Mouse (Mus musculus) kidney, adult 2 months (tissue): ENCODE measurements around the gene Rtkn. TPM values are rescaled to one million over a fixed set of nuclear protein-coding genes. Genes with fewer than 3 reads are reported as not detected.

Experiments used
- DNase-seq: peaks from one replicate; pipeline ENCODE4 v3.0.0; 2021
- H3K27ac ChIP-seq: fragments of 200-500 bp; 2 replicates; pipeline ENCODE4 v1.5.1; 2012; ENCODE audit warnings: low read depth, low read length, control low read depth, inconsistent platforms; ENCODE audit not compliant: insufficient read depth
- H3K27me3 ChIP-seq: fragments of 200-500 bp; replicated peaks from 2 replicates; pipeline ENCODE4 v1.6.1; 2012; ENCODE audit warnings: mild to moderate bottlenecking, moderate library complexity, low read length, inconsistent platforms; ENCODE audit not compliant: control insufficient read depth, insufficient read depth
- H3K36me3 ChIP-seq: fragments of 200-500 bp; 2 replicates; pipeline ENCODE4 v1.6.1; 2012; ENCODE audit warnings: mild to moderate bottlenecking, moderate library complexity, low read length, inconsistent platforms; ENCODE audit not compliant: control insufficient read depth, insufficient read depth
- H3K4me1 ChIP-seq: fragments of 200-500 bp; 2 replicates; pipeline ENCODE4 v1.6.1; 2011; ENCODE audit warnings: low read length; ENCODE audit not compliant: control insufficient read depth, insufficient read depth
- H3K4me3 ChIP-seq: fragments of 200-500 bp; 2 replicates; pipeline ENCODE4 v1.5.1; 2011; ENCODE audit warnings: mild to moderate bottlenecking, low read depth, low read length, control low read depth; ENCODE audit not compliant: insufficient read depth
- CTCF ChIP-seq: fragments of 200-500 bp; conservative IDR thresholded peaks from 2 replicates; pipeline ENCODE4 v1.5.1; 2011; ENCODE audit warnings: low read depth, mild to moderate bottlenecking, control low read depth, low read length, moderate library complexity, mixed read lengths; ENCODE audit not compliant: insufficient read depth, insufficient read length
- POLR2A ChIP-seq: fragments of 200-500 bp; IDR thresholded peaks from one replicate; pipeline ENCODE4 v1.6.1; 2011; ENCODE audit warnings: low read depth, low read length, control low read depth
- WGBS: fragments of 180-500 bp; shearing (Covaris S2); methylation state at CpG from one replicate; pipeline ENCODE4 v1.1.7; 2018; 5-methylcytosine and 5-hydroxymethylcytosine counted together
- polyA plus RNA-seq: library from polyadenylated mRNA; depleted of rRNA; stranded (reverse); fragments of >200 nt; gene quantifications from 2 replicates; pipeline ENCODE4 v1.2.3, GENCODE M21; 2012

Rtkn gene
- polyA plus RNA-seq, 1 experiment, result 73.6 TPM

GRCm38 (mm10) chr6:83117616-83118015, 17.6 kb upstream of the Rtkn start:
- Histone ChIP-seq H3K4me1 (peaks cover 13% of the 10 kb centered on the region; the same call in 1 of the 2 replicates), H3K36me3 (no peaks in the 10 kb centered on the region), H3K4me3 (no peak overlapping the region), H3K27me3 (no peaks in the 10 kb centered on the region), H3K27ac (no peak overlapping the region)
- 90% methylated on average over 13 of the region's 13 CpGs for WGBS
- TF ChIP-seq CTCF (no peak), POLR2A (no peak)
- DNase-seq, result no peak

GRCm38 (mm10) chr6:83118369-83118768, 16.9 kb upstream of the Rtkn start:
- Histone ChIP-seq H3K27me3 (no peaks in the 10 kb centered on the region), H3K4me1 (peaks cover 13% of the 10 kb centered on the region; the same call in 1 of the 2 replicates), H3K36me3 (no peaks in the 10 kb centered on the region), H3K27ac (no peak overlapping the region), H3K4me3 (no peak overlapping the region)
- TF ChIP-seq POLR2A (no peak), CTCF (no peak)
- DNase-seq, result no peak
- 79% methylated on average over 11 of the region's 11 CpGs for WGBS

DNA sequence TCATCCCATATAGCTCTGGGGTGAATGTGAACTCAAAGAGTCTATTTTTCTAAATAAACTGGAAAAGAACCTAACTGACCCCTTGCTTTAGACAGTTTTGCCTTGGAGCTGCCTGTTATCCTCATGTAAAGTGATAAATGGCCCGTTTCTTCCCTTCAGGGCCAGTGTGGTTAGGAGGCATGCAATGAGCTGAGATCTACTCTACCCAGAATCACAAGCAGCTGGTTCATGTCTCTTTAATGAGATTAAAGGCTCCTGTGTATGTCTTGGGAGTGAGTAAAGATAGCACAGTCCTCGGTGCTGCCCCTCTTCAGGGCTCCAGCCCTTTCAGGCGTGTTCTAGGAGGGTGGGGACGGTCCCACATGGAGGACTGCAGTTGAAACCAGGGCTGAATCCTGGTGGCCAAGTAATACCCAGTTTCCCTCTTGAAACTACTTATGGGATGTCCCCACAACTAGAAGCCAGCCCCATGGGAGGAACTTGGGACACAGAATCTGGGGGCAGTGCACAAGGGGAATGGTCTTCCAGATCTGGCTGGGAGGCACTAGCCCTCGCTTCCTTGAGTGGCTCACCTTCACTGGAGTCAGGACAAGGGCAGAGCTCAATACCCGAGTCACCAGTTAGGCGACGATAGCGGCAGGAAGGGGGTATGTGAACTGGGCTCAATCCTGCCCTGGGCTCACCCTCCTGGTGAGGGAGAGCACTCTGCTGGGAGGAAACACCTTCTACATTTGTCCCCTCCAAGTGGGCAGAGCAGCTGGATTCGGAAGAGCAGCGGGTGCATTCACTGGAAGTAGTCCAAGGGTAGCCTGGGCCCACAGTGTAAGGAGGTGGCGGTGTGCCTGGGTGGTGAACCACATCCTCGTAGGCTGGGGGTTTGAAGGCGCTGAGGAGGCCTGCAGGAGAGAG, 16.2 kb upstream of the Rtkn start:
- WGBS, result 59% methylated on average over 14 of the region's 14 CpGs
- H3K4me1 ChIP-seq, result peaks cover 13% of the 10 kb centered on the region; the same call in 1 of the 2 replicates
- no peak for DNase-seq
- no peak overlapping the region for H3K27ac ChIP-seq
- H3K4me3 ChIP-seq, result no peak overlapping the region
- peak; percentile 10 for TF ChIP-seq POLR2A
- TF ChIP-seq CTCF, result no peak
- no peaks in the 10 kb centered on the region for H3K36me3 ChIP-seq
- H3K27me3 ChIP-seq, result no peaks in the 10 kb centered on the region

- no peak overlapping the region for H3K4me3 ChIP-seq
- H3K27me3 ChIP-seq, result no peaks in the 10 kb centered on the region
- no peak for DNase-seq
- WGBS, result 51% methylated on average over 7 of the region's 7 CpGs
- no peaks in the 10 kb centered on the region for H3K36me3 ChIP-seq
- no peak for TF ChIP-seq POLR2A
- TF ChIP-seq CTCF, result no peak
- H3K4me1 ChIP-seq, result peaks cover 13% of the 10 kb centered on the region; the same call in 1 of the 2 replicates
- no peak overlapping the region for H3K27ac ChIP-seq
Observed at GRCm38 (mm10) chr6:83119734-83120051, 15.6 kb upstream of the Rtkn start.

GRCm38 (mm10) chr6:83120930-83121862, 14.1 kb upstream of the Rtkn start, which contains the start of gene Wbp1:
Gene Wbp1, minus strand, starts transcription at chr6:83121559.
- H3K36me3 ChIP-seq, result no peaks in the 10 kb centered on the region
- DNase-seq, result peak; percentile 100
- peak within 1 kb of the TSS; percentile 49 for H3K27ac ChIP-seq
- H3K4me3 ChIP-seq, result peak within 1 kb of the TSS; percentile 63
- H3K27me3 ChIP-seq, result no peaks in the 10 kb centered on the region
- H3K4me1 ChIP-seq, result peaks cover 10% of the 10 kb centered on the region; the same call in 1 of the 2 replicates
- under 1% methylated on average over 38 of the region's 38 CpGs for WGBS
- no peak for TF ChIP-seq CTCF
- peak; percentile 54 for TF ChIP-seq POLR2A

DNA sequence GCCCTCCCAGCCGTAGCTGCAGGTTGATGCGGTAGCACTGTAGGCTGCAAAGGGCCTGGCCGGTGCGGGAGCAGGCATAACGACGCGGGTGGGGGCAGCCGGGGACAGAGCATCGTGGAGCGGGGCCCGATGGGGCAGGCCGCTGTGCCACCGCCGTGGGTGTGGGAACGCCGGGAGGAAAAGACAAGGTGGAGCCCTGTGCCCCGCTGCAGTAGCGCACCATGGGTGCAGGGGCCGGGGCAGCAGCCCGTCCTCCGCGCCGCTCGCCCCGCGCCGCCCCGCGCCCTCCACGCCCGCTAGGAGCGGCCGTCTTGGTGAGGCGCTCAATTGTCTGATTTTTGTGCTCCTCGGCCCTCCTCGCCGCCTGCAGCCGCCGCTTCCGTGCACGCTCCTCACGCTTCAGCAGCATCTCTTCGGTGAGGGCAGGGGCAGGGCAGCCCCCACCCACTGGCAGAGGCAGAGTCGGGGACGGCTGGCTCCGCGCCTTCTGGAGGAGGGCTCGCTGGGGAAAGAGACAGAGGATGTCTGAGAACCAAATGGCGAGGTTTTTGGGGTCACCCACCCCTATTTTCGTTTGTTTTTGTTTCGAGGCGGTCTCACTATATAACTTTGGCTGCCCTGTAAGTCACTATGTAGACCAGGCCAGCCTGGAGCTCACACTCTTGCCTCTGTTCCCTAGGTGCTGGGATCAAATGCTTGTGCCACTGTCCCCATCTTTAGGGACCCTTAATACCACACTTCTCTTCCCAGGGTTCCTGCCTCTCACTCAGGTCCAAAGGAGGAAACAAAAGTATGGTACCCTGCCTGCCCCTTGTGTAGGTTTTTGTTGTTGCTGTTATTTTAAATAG, 13.2 kb upstream of the Rtkn start:
- DNase-seq, result no peak
- Histone ChIP-seq H3K27ac (no peak overlapping the region), H3K36me3 (no peaks in the 10 kb centered on the region), H3K4me1 (peaks cover 5% of the 10 kb centered on the region; the same call in 1 of the 2 replicates), H3K27me3 (no peaks in the 10 kb centered on the region), H3K4me3 (peak overlapping the region; percentile 56)
- TF ChIP-seq POLR2A (no peak), CTCF (no peak)
- 4% methylated on average over 52 of the region's 52 CpGs for WGBS
